Mouse (Mus musculus) ES-E14 (cell line): Measurements from ENCODE around the gene Dlec1. TPM values are rescaled to one million over a fixed set of nuclear protein-coding genes. Genes with fewer than 3 reads are reported as not detected.

Experiments
- DNase-seq: peaks from one replicate; pipeline ENCODE4 v3.0.0-alpha.2; 2013; ENCODE audit warnings: low read depth, low spot score
- H3K27ac ChIP-seq: 2 replicates; pipeline ENCODE4 v1.5.1; 2012; ENCODE audit warnings: low read depth, mild to moderate bottlenecking, low read length, moderate library complexity, mixed read lengths; ENCODE audit not compliant: poor library complexity, insufficient read depth, severe bottlenecking
- H3K36me3 ChIP-seq: 2 replicates; pipeline ENCODE4 v1.6.1; 2012; ENCODE audit warnings: mild to moderate bottlenecking, low read length, moderate library complexity, mixed read lengths; ENCODE audit not compliant: control insufficient read depth, poor library complexity, insufficient read depth, severe bottlenecking
- H3K4me1 ChIP-seq, 2 experiments: fragments of 150-350 bp in 1 of 2; sonication (generic) in 1 of 2; 2 replicates each; pipeline ENCODE4 v1.6.1; 2012; ENCODE audit warnings: low read length in 2 of 2, mild to moderate bottlenecking in 1 of 2, mixed read lengths in 1 of 2; ENCODE audit not compliant: control insufficient read depth in 2 of 2, insufficient read depth in 2 of 2, poor library complexity in 1 of 2
- H3K4me3 ChIP-seq, 2 experiments: fragments of 150-350 bp in 1 of 2; sonication (generic) in 1 of 2; 2 replicates each; pipeline ENCODE4 v1.5.1; 2012; ENCODE audit warnings: low read length in 2 of 2, low read depth in 1 of 2, mild to moderate bottlenecking in 1 of 2, mixed read lengths in 1 of 2; ENCODE audit not compliant: insufficient read depth in 1 of 2, poor library complexity in 1 of 2, severe bottlenecking in 1 of 2
- H3K9ac ChIP-seq: 2 replicates; pipeline ENCODE4 v1.6.1; 2012; ENCODE audit warnings: low read depth, mild to moderate bottlenecking, low read length, mixed read lengths; ENCODE audit not compliant: poor library complexity, insufficient read depth, severe bottlenecking
- H3K9me3 ChIP-seq: fragments of 150-350 bp; sonication (generic); 2 replicates; pipeline ENCODE4 v1.6.1; 2012; ENCODE audit warnings: low read depth, mild to moderate bottlenecking, low read length; ENCODE audit not compliant: control insufficient read depth, insufficient read depth
- CHD2 ChIP-seq: IDR thresholded peaks from 2 replicates; pipeline ENCODE4 v1.6.1; 2014; ENCODE audit warnings: mild to moderate bottlenecking, low read depth, low read length, inconsistent platforms
- HCFC1 ChIP-seq: IDR thresholded peaks from 2 replicates; pipeline ENCODE4 v1.6.1; 2012; ENCODE audit warnings: low read length, inconsistent platforms, borderline replicate concordance; ENCODE audit not compliant: insufficient read depth
- MAFK ChIP-seq: IDR thresholded peaks from 2 replicates; pipeline ENCODE4 v1.6.1; 2014; ENCODE audit warnings: mild to moderate bottlenecking, low read depth, low read length, inconsistent platforms; ENCODE audit not compliant: insufficient read depth
- ZC3H11A ChIP-seq: IDR thresholded peaks from 2 replicates; pipeline ENCODE4 v1.6.1; 2012; ENCODE audit warnings: low read depth, mild to moderate bottlenecking, inconsistent platforms, low read length, borderline replicate concordance
- ZNF384 ChIP-seq: IDR thresholded peaks from 2 replicates; pipeline ENCODE4 v1.6.1; 2012; ENCODE audit warnings: low read depth, low read length, inconsistent platforms
- in situ Hi-C, 2 experiments: fragments of 600-800 bp; cut with MboI; formaldehyde crosslinking; loops; one replicate each; pipeline ENCODE4 v1.15.1; 2025; ENCODE audit warnings: low sequenced_read_pairs in 2 of 2, inconsistent platforms in 1 of 2; ENCODE audit not compliant: unreplicated experiment in 2 of 2
- total RNA-seq: library from RNA; depleted of rRNA; stranded (reverse); fragments of 300-350 nt; gene quantifications from 2 replicates; pipeline ENCODE4 v1.2.3, GENCODE M21; 2012

Gene Dlec1
- total RNA-seq, 1 experiment, result 1.2 TPM

GRCm38 (mm10) chr9:119100177-119100898, 1.9 kb upstream of the Dlec1 start:
- H3K4me3 ChIP-seq, result no peak overlapping the region
- TF ChIP-seq MAFK, result no peak
- TF ChIP-seq ZC3H11A, result no peak
- TF ChIP-seq HCFC1, result no peak
- TF ChIP-seq ZNF384, result no peak
- no peak for TF ChIP-seq CHD2
- in situ Hi-C loops, result no loop called here
- H3K36me3 ChIP-seq, result no peaks in the 10 kb centered on the region
- no peaks in the 10 kb centered on the region for H3K9me3 ChIP-seq
- no peak overlapping the region for H3K9ac ChIP-seq
- DNase-seq, result no peak
- H3K4me1 ChIP-seq, result peaks cover 2 to 14% of the 10 kb centered on the region in 2 experiments; a peak in 2 of 4 replicates
- no peak overlapping the region for H3K27ac ChIP-seq

- Histone ChIP-seq H3K4me3 (peak overlapping the region; percentile 71 to 77), H3K27ac (no peak overlapping the region), H3K9ac (peak overlapping the region; percentile 34), H3K4me1 (peaks cover 0 to 7% of the 10 kb centered on the region in 2 experiments; a peak in 2 of 4 replicates), H3K9me3 (no peaks in the 10 kb centered on the region), H3K36me3 (no peaks in the 10 kb centered on the region)
- DNase-seq, result no peak
- in situ Hi-C loops, result no loop called here
- TF ChIP-seq HCFC1, result no peak
- no peak for TF ChIP-seq ZNF384
Observed at GRCm38 (mm10) chr9:119102783-119103113, 470 bp downstream of the Dlec1 start.

GRCm38 (mm10) chr9:119107566-119107965, 5.3 kb downstream of the Dlec1 start:
- in situ Hi-C loops, result no loop called here
- Histone ChIP-seq H3K9ac (no peak overlapping the region), H3K27ac (no peak overlapping the region), H3K4me3 (no peak overlapping the region), H3K9me3 (no peaks in the 10 kb centered on the region), H3K4me1 (peaks cover 0 to 10% of the 10 kb centered on the region in 2 experiments), H3K36me3 (no peaks in the 10 kb centered on the region)
- TF ChIP-seq HCFC1 (0 out of 2 replicates have a peak, but pooled peaks have one; percentile 21), MAFK (no peak), ZC3H11A (peak; percentile 78; the same call in 1 of the 2 replicates)
- DNase-seq, result no peak

- DNase-seq, result no peak
- no peak overlapping the region; the same call in 1 of the 2 replicates for H3K27ac ChIP-seq
- no peak for TF ChIP-seq HCFC1
- TF ChIP-seq MAFK, result no peak
- TF ChIP-seq ZNF384, result no peak
- TF ChIP-seq ZC3H11A, result no peak
- no peak for TF ChIP-seq CHD2
- H3K4me1 ChIP-seq, result peaks cover 0 to 10% of the 10 kb centered on the region in 2 experiments
- H3K4me3 ChIP-seq, result no peak overlapping the region
- H3K36me3 ChIP-seq, result no peaks in the 10 kb centered on the region
- no peaks in the 10 kb centered on the region for H3K9me3 ChIP-seq
- H3K9ac ChIP-seq, result no peak overlapping the region
- in situ Hi-C loops, result no loop called here
Observed at GRCm38 (mm10) chr9:119109685-119110353, 7.5 kb downstream of the Dlec1 start.
